Mouse (Mus musculus) B cell, adult 2 months (primary cell): ENCODE data around the gene Cavin4.
"Not testable (repeated sequence)": the region's sequence is repeated elsewhere in the genome, so short reads cannot be mapped to it uniquely, and the experiment has no call there.

Source experiments
- DNase-seq, 2 experiments: peaks; one replicate each; pipeline ENCODE4 v3.0.0; 2022

Cavin4 gene

GRCm38 (mm10) chr4:48674412-48674811 is 11.1 kb downstream of the Cavin4 start:
- DNase-seq, result no peak

DNA sequence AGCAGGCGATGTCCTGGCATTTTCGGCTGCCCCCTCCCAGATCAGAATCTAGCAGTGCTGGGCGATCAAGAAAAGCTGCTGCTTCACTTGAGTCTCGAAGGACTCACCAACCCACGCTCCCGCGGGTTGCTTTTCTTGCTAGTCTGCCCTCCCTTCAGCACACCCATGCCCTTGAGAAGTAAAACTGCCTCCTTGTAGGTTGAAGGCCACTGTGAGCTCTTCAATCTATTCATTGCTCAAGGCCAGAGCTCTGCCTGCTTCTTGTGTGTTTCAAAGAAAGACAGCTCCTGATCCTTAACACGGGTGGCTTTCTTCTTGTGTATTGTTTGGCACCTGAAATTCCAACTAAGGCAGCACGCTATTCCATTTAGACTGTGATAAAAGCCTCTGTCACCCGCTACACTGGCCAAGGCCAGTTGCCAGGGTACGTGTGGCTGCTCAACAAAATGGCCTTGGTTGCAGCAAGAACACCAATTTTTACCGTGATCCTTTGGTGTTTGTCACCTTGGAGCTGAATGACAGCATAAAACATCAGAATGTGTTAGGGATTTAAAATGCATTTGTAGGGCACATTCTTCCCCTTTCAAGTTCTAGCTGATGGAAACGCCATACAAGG is 13.4 kb downstream of the Cavin4 start:
- no peak for DNase-seq

DNA sequence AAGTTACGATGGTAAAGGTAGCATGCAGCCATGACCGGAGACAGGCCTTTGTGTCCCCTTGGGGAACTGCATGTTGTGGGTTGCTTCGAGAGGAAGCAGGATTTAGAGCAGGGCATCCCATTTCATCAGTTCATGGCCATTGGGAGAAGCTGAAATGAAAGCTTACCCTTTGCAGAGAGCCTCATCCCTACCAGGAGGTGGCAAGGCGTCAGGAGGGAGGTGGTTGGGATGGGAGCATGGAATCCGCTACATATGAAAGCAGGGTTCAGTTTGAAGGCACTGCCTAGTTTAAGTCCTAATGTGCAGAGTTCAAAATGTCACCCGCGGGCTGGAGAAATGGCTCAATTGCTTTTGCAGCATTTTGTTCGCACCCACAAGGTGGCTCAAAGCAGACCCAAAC is 14.0 kb downstream of the Cavin4 start:
- no peak for DNase-seq

DNA sequence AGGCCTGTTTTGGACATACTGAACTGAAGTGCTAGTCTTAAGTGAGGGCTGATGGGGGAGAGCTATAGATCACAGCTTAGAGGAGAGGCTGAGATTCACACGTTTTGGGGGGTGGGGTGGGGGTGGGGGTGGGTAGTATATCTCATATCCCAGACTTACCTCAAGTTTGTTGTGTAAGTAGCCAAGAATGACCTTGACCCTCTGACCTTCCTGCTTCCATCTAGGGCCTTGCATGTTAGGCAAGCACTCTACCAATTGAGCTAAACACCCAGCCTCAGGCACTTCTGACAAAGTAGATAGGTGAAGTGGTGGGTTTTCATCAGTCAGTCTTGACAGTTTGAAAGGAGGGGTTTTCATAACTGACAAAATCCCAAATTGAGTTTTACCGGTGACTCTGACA is 14.5 kb downstream of the Cavin4 start:
- DNase-seq, result no peak

GRCm38 (mm10) chr4:48678793-48679192 is 15.5 kb downstream of the Cavin4 start:
- no peak for DNase-seq

- DNase-seq, result not testable (repeated sequence)
Observed at GRCm38 (mm10) chr4:48679728-48680127, 16.4 kb downstream of the Cavin4 start.

DNA sequence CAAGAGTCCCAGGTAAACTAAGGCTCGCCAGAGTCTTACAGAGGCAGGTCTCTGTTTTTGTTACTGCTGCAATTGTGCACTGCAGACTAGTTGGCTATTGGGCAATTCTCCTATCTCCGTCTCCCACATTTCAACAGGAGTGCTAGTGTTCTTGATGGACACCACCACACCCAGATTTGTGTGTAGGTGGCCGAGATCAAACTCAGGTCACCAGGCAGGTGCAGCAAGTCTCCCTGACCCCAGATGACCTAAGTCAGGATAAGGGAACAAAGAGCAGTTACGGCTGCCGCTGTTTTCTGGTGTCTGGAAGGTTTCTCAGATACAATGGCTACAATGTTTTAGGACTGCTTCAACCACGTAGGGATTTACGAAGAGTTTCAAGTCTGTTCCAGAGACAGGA is 16.9 kb downstream of the Cavin4 start:
- no peak for DNase-seq

DNA sequence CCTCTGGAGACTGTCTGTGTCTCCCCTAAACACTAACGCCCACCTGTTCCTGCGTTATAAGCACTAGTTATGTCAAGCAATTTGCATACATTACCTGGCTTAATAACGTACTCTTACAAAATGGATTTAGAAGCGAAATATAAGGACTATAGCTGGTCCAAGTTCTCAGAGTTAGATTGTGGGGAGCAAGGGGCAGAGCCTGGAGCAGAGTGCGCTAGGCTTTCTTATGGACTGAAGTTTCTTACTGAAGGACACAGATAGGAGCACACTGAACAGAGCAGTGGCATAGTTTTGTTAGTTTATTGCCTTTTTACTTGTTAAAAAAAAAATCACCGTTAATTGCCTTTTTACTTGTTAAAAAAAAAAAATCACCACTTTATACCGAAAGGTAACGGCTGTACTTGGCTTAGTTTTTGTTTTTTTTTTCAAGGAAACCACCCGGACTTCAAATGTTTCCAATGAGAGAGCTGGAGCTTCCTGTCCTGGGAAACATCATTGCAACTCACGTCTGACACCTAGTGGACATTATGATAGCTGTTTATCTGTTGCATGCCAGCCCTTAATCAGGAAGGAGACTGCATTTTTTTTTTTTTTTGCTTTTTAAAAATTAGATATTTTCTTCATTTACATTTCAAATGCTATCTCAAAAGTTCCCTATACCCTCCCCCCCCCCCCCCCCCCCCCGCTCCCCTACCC is 17.5 kb downstream of the Cavin4 start:
- DNase-seq, result peak in 1 of 2 experiments; percentile 11

DNA sequence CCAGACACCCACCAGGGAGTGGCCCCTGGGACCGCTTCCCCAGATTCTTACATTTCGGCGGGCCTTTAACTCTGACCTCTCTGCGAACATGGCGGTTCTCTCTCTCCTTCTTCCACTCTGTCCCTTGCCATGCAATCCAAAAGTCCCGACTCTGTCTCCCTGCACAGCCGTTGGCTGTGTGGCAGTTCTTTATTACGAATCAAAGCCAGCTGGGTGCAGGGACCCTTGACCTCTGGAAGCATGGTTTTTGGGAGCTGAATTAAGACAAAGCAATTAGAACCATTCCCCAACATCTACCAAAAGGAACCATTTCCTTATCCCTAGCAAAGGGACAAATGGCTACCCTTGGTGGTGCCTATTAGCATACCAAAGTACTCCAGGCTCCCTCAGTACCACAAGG is 19.8 kb downstream of the Cavin4 start:
- DNase-seq, result no peak

DNA sequence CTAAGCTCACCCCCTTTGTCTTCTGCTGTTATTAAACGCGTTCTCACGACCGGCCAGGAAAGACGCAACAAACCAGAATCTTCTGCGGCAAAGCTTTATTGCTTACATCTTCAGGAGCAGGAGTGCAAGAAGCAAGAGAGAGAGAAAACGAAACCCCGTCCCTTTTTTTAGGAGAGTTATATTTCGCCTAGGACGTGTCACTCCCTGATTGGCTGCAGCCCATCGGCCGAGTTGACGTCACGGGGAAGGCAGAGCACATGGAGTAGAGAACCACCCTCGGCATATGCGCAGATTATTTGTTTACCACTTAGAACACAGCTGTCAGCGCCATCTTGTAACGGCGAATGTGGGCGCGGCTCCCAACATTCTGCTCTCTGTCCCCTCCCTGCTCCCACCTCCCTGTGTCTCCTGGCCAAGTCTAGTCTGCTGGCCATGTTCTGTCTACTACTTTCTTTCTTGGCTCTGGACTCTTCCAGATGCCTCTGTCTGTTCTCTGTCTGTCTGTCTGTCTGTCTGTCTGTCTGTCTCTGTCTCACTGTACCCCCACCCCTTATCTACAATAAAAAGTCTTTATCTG is 20.4 kb downstream of the Cavin4 start:
- DNase-seq, result not testable (repeated sequence)

- DNase-seq, result no peak
Observed at GRCm38 (mm10) chr4:48684593-48685187, 21.4 kb downstream of the Cavin4 start.

DNA sequence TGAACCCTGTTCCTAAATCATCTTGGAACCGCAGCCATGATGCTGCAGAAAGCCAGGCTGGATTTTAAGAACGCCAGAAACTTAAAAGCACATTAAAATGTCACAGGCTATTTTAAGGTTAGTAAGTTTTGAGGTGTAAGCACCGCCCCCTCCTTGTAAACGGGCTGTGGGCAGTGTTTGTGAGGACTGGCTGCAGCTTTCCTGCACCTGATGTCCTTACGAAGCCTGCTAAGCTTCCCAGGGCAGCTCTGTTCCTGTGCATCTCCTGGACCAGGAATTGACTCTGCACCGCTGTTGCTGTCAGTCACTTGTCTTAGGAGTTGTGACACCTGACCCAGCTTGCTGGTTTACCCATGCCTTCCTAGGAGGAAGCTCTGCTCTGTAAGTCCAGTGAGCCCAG is 24.8 kb downstream of the Cavin4 start:
- no peak for DNase-seq

DNA sequence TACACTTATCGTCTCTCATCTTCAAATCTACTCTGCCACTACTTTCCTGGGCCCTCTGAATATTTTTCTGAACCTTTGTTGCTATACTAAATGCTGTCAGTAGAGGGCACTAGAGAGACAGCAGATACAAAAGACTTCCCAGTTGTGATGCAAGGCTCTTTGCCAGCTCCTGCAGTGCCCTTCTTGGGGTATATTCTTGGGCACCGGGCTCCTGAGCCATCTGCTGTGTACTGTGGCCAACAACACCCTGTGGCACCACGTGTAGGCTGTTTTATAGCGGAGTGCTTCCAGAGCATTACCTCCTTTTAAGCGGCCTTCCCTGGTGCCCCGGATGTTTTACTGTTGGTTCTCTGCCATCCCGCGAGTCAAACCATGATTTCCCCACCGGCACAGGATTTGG is 27.3 kb downstream of the Cavin4 start:
- peak; percentile 13 to 17 for DNase-seq

GRCm38 (mm10) chr4:48691793-48692437 is 28.6 kb downstream of the Cavin4 start:
- DNase-seq, result peak in 1 of 2 experiments; percentile 11

DNA sequence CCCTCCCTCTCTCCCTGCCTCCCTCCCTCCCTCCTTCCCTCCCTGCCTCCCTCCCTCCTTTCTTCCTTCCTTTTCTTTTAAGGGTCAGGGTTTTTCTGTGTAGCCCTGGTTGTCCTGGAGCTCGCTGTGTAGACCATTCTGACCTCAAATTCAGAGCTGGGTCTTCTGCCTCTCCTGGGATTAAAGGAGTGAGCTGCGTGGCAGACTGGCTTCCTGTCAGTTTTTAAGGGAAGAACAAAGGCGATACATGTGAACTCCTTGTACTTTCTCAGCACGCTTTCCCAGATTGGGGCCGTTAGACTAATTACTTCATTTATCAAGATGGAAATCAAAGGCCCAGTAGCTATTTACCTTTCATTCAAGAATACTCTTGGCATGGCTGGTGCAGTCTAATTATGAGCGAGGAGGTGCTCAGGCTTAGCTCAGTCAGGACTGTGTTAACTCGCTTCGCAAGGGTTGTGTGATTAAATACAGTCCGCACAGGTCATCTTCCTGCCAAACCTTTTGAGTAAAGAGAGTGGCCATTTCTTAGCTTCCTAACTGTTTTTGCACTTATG is 29.5 kb downstream of the Cavin4 start:
- no peak for DNase-seq

DNA sequence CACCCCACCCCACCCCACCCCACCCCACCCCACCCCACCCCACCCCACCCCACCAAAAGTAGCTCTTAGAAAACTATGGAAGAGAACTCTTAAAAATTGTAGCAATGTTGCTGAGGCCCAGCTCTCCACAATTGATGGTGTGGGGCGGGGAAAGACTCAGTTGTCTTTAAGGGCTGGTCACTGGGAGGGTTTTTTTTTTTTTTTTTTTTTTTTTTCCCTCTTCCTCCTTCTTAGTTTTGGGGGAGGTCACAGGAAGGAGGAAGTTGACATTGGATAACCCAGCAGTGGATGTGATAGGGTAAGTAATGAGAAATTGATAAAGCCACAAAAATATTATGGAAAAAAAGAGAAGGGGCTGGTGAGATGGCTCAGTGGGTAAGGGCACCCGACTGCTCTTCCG is 33.4 kb downstream of the Cavin4 start:
- DNase-seq, result no peak

DNA sequence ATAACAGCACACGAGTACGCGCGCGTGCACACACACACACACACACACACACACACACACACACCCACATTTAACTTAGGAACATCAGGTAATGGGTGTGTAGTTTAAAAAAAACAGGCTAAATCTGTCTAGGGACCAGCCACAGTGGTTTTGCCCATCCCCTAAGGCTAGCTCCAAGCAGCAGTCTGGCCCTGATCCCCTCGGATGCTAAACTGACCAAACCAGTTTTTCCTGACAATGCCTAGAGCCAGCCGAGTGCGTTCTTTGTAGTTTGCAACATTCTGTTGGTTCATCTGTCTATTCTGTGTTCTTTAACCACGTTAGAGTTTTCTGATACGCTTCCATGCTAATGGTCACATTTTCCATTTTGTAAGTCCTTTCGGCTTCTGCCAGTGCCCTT is 34.0 kb downstream of the Cavin4 start:
- DNase-seq, result no peak

- DNase-seq, result no peak
Observed at GRCm38 (mm10) chr4:48715865-48716650, 52.7 kb downstream of the Cavin4 start.

DNA sequence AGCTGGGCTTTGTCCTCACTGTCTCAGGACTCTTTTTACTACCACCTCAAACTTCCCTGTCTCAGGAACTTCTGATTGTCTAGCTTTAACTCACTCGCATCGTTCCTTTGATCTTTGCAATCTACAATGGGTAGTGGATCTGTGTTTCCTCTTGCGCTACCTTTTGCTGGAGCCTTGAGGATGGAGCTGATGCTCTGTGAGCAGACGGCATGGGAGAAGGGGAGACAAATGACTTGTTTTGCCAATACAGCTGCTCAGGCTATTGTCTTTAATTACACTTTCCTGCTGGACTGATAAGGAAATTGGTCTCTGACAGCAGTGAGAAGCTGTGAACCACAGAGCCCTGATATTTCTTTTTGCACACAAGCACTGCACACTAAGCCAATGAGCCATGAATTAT is 53.5 kb downstream of the Cavin4 start:
- DNase-seq, result no peak
